Mouse (Mus musculus): ENCODE measurements around the gene Gtf2ird2. TPM values are rescaled to one million over a fixed set of nuclear protein-coding genes. Genes with fewer than 3 reads are reported as not detected.
A peak's percentile ranks its signal among the peaks of the same experiment; 100 is the strongest.

The Gtf2ird2 gene
- total RNA-seq (2021) = 1 to 10 TPM; 4.9 to 5.0 TPM

- intact Hi-C loops (cut with DNase I) = loop anchor here (10.0 kb wide), 1 partner anchor 131 kb away; the partner anchor contains the start of gene Gtf2i
- peak; percentile 96 to 99 for DNase-seq
Measured at GRCm38 (mm10) chr5:134183880-134184808, at the start of gene Gtf2ird2. TSS of gene Gtf2ird2 (plus strand) at chr5:134184019.

GRCm38 (mm10) chr5:134136022-134136421, 47.8 kb upstream of the Gtf2ird2 start:
- intact Hi-C loops (cut with DNase I) = no loop called here
- DNase-seq = no peak

GRCm38 (mm10) chr5:134137933-134138332, 45.9 kb upstream of the Gtf2ird2 start:
- no peak for DNase-seq
- intact Hi-C loops (cut with DNase I) = no loop called here

GRCm38 (mm10) chr5:134139429-134139828, 44.4 kb upstream of the Gtf2ird2 start:
- no peak for DNase-seq
- intact Hi-C loops (cut with DNase I) = no loop called here

GRCm38 (mm10) chr5:134141236-134141635, 42.6 kb upstream of the Gtf2ird2 start:
- intact Hi-C loops (cut with DNase I) = no loop called here
- DNase-seq = no peak

- DNase-seq = no peak
Measured at GRCm38 (mm10) chr5:134142381-134142780, 41.4 kb upstream of the Gtf2ird2 start.

GRCm38 (mm10) chr5:134144986-134145385, 38.8 kb upstream of the Gtf2ird2 start:
- no peak for DNase-seq
- intact Hi-C loops (cut with DNase I) = no loop called here

More at GRCm38 (mm10) chr5:134142381-134142780, 41.4 kb upstream of the Gtf2ird2 start:
- intact Hi-C loops (cut with DNase I) = no loop called here

- no peak for DNase-seq
- intact Hi-C loops (cut with DNase I) = no loop called here
Measured at GRCm38 (mm10) chr5:134147194-134147753, 36.5 kb upstream of the Gtf2ird2 start.

- DNase-seq = peak; percentile 13 to 22
- intact Hi-C loops (cut with DNase I) = no loop called here
Measured at GRCm38 (mm10) chr5:134148153-134148552, 35.7 kb upstream of the Gtf2ird2 start.

- intact Hi-C loops (cut with DNase I) = no loop called here
- DNase-seq = no peak
Measured at GRCm38 (mm10) chr5:134151895-134152294, 31.9 kb upstream of the Gtf2ird2 start.

GRCm38 (mm10) chr5:134155916-134156466, 27.8 kb upstream of the Gtf2ird2 start:
- DNase-seq = no peak
- intact Hi-C loops (cut with DNase I) = no loop called here

GRCm38 (mm10) chr5:134164688-134165087, 19.1 kb upstream of the Gtf2ird2 start:
- no peak for DNase-seq
- intact Hi-C loops (cut with DNase I) = no loop called here

GRCm38 (mm10) chr5:134166642-134167041, 17.2 kb upstream of the Gtf2ird2 start:
- no peak for DNase-seq
- intact Hi-C loops (cut with DNase I) = no loop called here

GRCm38 (mm10) chr5:134168033-134168432, 15.8 kb upstream of the Gtf2ird2 start:
- intact Hi-C loops (cut with DNase I) = no loop called here
- DNase-seq = no peak

- DNase-seq = no peak
- intact Hi-C loops (cut with DNase I) = no loop called here
Measured at GRCm38 (mm10) chr5:134169231-134169630, 14.6 kb upstream of the Gtf2ird2 start.

- no peak for DNase-seq
- intact Hi-C loops (cut with DNase I) = no loop called here
Measured at GRCm38 (mm10) chr5:134170167-134170566, 13.7 kb upstream of the Gtf2ird2 start.

GRCm38 (mm10) chr5:134173206-134173605, 10.6 kb upstream of the Gtf2ird2 start:
- intact Hi-C loops (cut with DNase I) = no loop called here
- DNase-seq = no peak

- DNase-seq = no peak
- intact Hi-C loops (cut with DNase I) = no loop called here
Measured at GRCm38 (mm10) chr5:134175696-134176095, 8.1 kb upstream of the Gtf2ird2 start.

- peak; percentile 81 to 84 for DNase-seq
- intact Hi-C loops (cut with DNase I) = no loop called here
Measured at GRCm38 (mm10) chr5:134176169-134176881, 7.5 kb upstream of the Gtf2ird2 start, which contains the start of gene Rcc1l. TSS of gene Rcc1l (minus strand) at chr5:134176774.

- intact Hi-C loops (cut with DNase I) = no loop called here
Measured at GRCm38 (mm10) chr5:134178536-134178935, 5.3 kb upstream of the Gtf2ird2 start.

GRCm38 (mm10) chr5:134179871-134180270, 3.9 kb upstream of the Gtf2ird2 start:
- peak; percentile 82 to 85 for DNase-seq
- intact Hi-C loops (cut with DNase I) = loop anchor here (2.0 to 10.0 kb wide), 3 partner anchors 135 to 305 kb away; partner anchors contain the start of gene Gtf2i

More at GRCm38 (mm10) chr5:134178536-134178935, 5.3 kb upstream of the Gtf2ird2 start:
- no peak for DNase-seq
